8 mouse cellular contexts compared by ENCODE assay signal in the genomic region with DNA sequence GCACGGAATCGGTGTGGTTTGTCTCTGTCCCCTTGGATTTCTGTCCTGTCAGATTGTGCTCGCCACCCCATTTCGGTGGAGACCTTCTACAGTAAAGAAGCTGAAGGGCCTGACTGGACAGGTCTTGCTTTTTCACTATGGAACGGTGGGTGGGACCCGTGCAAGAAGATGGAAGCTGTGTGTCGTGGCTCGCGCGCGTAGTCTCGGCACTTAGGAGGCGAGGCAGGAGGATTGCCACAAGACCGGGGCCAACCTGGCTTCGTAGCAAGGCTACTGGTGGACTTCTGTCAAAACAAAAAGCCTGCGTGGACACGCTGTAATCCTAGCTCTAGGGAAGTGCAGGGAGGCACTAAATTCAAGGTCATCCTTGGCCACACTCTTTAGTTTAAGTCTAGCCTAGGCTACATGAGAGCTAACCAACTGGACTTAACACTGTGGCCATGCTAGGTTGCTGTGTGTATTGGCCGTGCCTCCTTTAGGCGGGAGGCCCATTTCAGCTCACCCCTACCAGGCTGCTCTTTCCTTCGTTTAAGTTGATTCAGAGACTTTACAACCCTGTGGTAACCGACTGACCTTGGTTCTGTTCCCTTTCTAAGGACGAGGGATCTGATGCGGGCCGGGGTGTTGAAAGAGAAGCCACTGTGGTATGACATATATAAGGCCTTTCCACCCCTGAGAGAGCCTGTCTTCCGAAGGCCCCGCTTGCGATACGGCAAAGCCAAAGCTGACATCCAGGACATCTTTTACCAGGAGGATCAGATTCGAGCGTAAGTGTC. TPM values are rescaled to one million over a fixed set of nuclear protein-coding genes. Genes with fewer than 3 reads are reported as not detected.
A peak's percentile ranks its signal among the peaks of the same experiment; 100 is the strongest.
DNase-seq lines count a peak whose midpoint lies in the region; ATAC-seq and TF ChIP-seq lines count a peak whose summit lies in the region.

No protein-coding gene starts in this region.

- H3K9ac ChIP-seq in limb, embryonic 14.5 days (ENCODE audit: low read depth, low read length, severe bottlenecking) = peak overlapping the region; percentile 81

- no peak for TF ChIP-seq CTCF in cerebellum, adult 2 months (IDR thresholded peaks at IDR 0.05; ENCODE audit: borderline replicate concordance, insufficient read depth, low read depth, low read length)
- TF ChIP-seq CTCF in olfactory bulb, adult 2 months (IDR thresholded peaks at IDR 0.05; ENCODE audit: insufficient read depth, low read depth, low read length) = no peak

- WGBS in cerebellum, adult 2 months = 30% methylated on average over 30 of the region's 30 CpGs
- WGBS in limb, embryonic 14.5 days = 31% methylated on average over 30 of the region's 30 CpGs
- 31% methylated on average over 30 of the region's 30 CpGs for WGBS in olfactory bulb, adult 2 months

- peak overlapping the region; percentile 64; the same call in 1 of the 2 replicates for H3K27ac ChIP-seq in cerebellum, adult 2 months (ENCODE audit: insufficient read depth, low read length)
- peak overlapping the region; percentile 87 for H3K27ac ChIP-seq in limb, embryonic 14.5 days (replicated peaks; ENCODE audit: low read depth, low read length)
- H3K27ac ChIP-seq in olfactory bulb, adult 2 months (ENCODE audit: insufficient read depth, low read depth, low read length) = no peak overlapping the region; the same call in 1 of the 2 replicates

- peak overlapping the region; percentile 77 for H3K4me2 ChIP-seq in limb, embryonic 14.5 days (replicated peaks; ENCODE audit: low read depth, low read length, severe bottlenecking)

- DNase-seq in cerebellum, adult 2 months = no peak
- DNase-seq in cerebellum, postnatal 14 days = no peak
- peak; percentile 23 for DNase-seq in 3T3-L1 (ENCODE audit: low read depth, low spot score)
- DNase-seq in limb, embryonic 14.5 days (ENCODE audit: low spot score) = no peak
- no peak for DNase-seq in frontal cortex, postnatal 10 days (ENCODE audit: low spot score in 2 of 2)

- peak; percentile 58 for ATAC-seq in erythroblast, adult 5-6 weeks (replicated peaks; ENCODE audit: low FRiP score, poor library complexity, severe bottlenecking)
- ATAC-seq in limb, embryonic 14.5 days (ENCODE audit: low FRiP score, low read depth) = no peak
- ATAC-seq in CD4-positive, CD25-positive, alpha-beta regulatory T cell, adult 4 months = no peak

- H3K4me3 ChIP-seq in cerebellum, adult 2 months (replicated peaks; ENCODE audit: insufficient read depth, low read depth, low read length) = peak overlapping the region; percentile 95
- peak overlapping the region; percentile 79 for H3K4me3 ChIP-seq in limb, embryonic 14.5 days (replicated peaks; ENCODE audit: low read length)
- peak overlapping the region; percentile 77 for H3K4me3 ChIP-seq in olfactory bulb, adult 2 months (ENCODE audit: insufficient read depth, low read depth, low read length)

- H3K4me1 ChIP-seq in cerebellum, adult 2 months (ENCODE audit: control insufficient read depth, insufficient read depth, low read length) = peaks cover 3% of the 10 kb centered on the region
- peaks cover 8% of the 10 kb centered on the region; the same call in 1 of the 2 replicates for H3K4me1 ChIP-seq in limb, embryonic 14.5 days (ENCODE audit: control insufficient read depth, insufficient read depth, low read length)
- H3K4me1 ChIP-seq in olfactory bulb, adult 2 months (ENCODE audit: control insufficient read depth, insufficient read depth, low read length) = peaks cover 5% of the 10 kb centered on the region; the same call in 1 of the 2 replicates

- peaks cover 19% of the 10 kb centered on the region for H3K36me3 ChIP-seq in limb, embryonic 14.5 days (ENCODE audit: control insufficient read depth, insufficient read depth, low read length)

- TF ChIP-seq POLR2A in cerebellum, adult 2 months (IDR thresholded peaks at IDR 0.05; ENCODE audit: borderline replicate concordance, insufficient read depth, low read length) = no peak
- TF ChIP-seq POLR2A in limb, embryonic 14.5 days (IDR thresholded peaks at IDR 0.05; ENCODE audit: borderline replicate concordance, extremely low read depth, insufficient read depth, insufficient read length) = no peak
- no peak for TF ChIP-seq POLR2A in olfactory bulb, adult 2 months (IDR thresholded peaks at IDR 0.05; ENCODE audit: insufficient read depth, low read depth, low read length)

- H3K9me3 ChIP-seq in limb, embryonic 14.5 days (ENCODE audit: control insufficient read depth, low read length) = no peaks in the 10 kb centered on the region

- no peaks in the 10 kb centered on the region for H3K27me3 ChIP-seq in cerebellum, adult 2 months (ENCODE audit: control insufficient read depth, insufficient read depth, low read length)
- no peaks in the 10 kb centered on the region for H3K27me3 ChIP-seq in limb, embryonic 14.5 days (ENCODE audit: control insufficient read depth, insufficient read depth, low read length)

RNA-seq across cellular contexts. Expression of a gene that starts 0.6 kb away (rescaled TPM):
- polyA plus RNA-seq in cerebellum, adult 2 months (2012; rRNA removed) = 90.0 and 90.4 TPM in 2 replicates
- total RNA-seq in erythroblast, adult 5-6 weeks (2015; ENCODE audit: low replicate concordance) = 16.9 and 19.2 TPM in 2 replicates
- total RNA-seq in erythroblast, adult 5-6 weeks (2017; ENCODE audit: low replicate concordance) = 10.1 and 51.3 TPM in 2 replicates
- polyA plus RNA-seq in limb, embryonic 14.5 days (2012; rRNA removed) = 46.9 and 63.5 TPM in 2 replicates
- 60.2 and 64.7 TPM in 2 replicates for polyA plus RNA-seq in limb, embryonic 14.5 days (2014; fragmentation: Nextera tagmentation; extraction: Ambion mirVana)
- not detected in 2 replicates for polyA plus RNA-seq in olfactory bulb, adult 2 months (2012; ENCODE audit: insufficient read depth, insufficient read length, low replicate concordance, missing spikeins)
- polyA plus RNA-seq in CD4-positive, CD25-positive, alpha-beta regulatory T cell, adult 4 months (2017; shearing (Covaris generic)) = 100 to 1,000 TPM in 1 of 2 experiments, 10 to 100 TPM in 1; 79.7 to 103 TPM

Comparison
In these comparisons a context has a peak if more than half of its experiments do, and no peak if none do; other contexts are left out.
1. RNA of a gene that starts 0.6 kb away (polyA plus RNA-seq): 79.7 to 103 TPM in CD4-positive, CD25-positive, alpha-beta regulatory T cell, adult 4 months, 90.0 to 90.4 TPM in cerebellum, adult 2 months and 46.9 to 64.7 TPM in limb, embryonic 14.5 days; not detected in olfactory bulb, adult 2 months; every median in the first group is over 10 times any median in the second.
2. Peak in every context shown above with its lines, with median percentiles within 50 percentile points of each other: H3K4me3 ChIP-seq.